Mouse (Mus musculus) bone marrow macrophage, adult 2 months (primary cell): ENCODE results near the gene Olfr551. TPM values are rescaled to one million over a fixed set of nuclear protein-coding genes. Genes with fewer than 3 reads are reported as not detected.
"Not testable (repeated sequence)": the region's sequence is repeated elsewhere in the genome, so short reads cannot be mapped to it uniquely, and the experiment has no call there.

Experiments used
- H3K27ac ChIP-seq: 2 replicates; pipeline ENCODE4 v1.5.1; 2012; ENCODE audit warnings: low read depth, low read length; ENCODE audit not compliant: insufficient read depth
- H3K4me1 ChIP-seq: 2 replicates; pipeline ENCODE4 v1.6.1; 2012; ENCODE audit warnings: low read length; ENCODE audit not compliant: control insufficient read depth, insufficient read depth
- H3K4me3 ChIP-seq: 2 replicates; pipeline ENCODE4 v1.5.1; 2012; ENCODE audit warnings: mild to moderate bottlenecking, low read length, moderate library complexity; ENCODE audit not compliant: insufficient read depth
- CTCF ChIP-seq: IDR thresholded peaks from 2 replicates; pipeline ENCODE4 v1.5.1; 2012; ENCODE audit warnings: low read depth, mild to moderate bottlenecking, low read length, moderate library complexity
- POLR2A ChIP-seq: IDR thresholded peaks from 2 replicates; pipeline ENCODE4 v1.6.1; 2012; ENCODE audit warnings: mild to moderate bottlenecking, low read depth, low read length, borderline replicate concordance
- polyA plus RNA-seq: library from polyadenylated mRNA; stranded (reverse); fragments of >200 nt; gene quantifications from 2 replicates; pipeline ENCODE4 v1.2.4, GENCODE M21; 2012; ENCODE audit not compliant: missing spikeins, insufficient read depth, insufficient read length

Gene Olfr551
- not detected in 2 replicates for polyA plus RNA-seq

DNA sequence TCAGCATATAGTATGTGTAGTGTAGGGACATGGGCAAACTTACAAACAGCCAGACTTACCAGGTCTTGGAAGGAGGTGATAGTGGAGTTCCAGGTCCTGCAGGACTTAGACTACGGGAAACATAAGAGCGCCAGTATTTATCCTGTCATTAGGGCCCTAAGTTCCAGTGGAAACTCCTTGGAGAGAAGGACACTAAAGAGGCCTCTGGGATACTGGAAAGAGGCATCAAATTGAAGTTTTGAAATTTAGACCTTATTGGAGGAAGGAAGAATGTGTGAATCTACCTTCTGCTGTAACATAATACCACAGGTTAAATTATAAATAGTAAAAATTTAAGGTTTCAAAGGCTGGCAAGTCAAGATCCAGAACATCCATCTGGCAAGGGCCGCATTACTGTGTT is at the start of gene Olfr551:
Olfr551 (minus strand) TSS at position 101 of the 400 bp plus-strand sequence.
- Histone ChIP-seq H3K27ac (no peak within 1 kb of the TSS), H3K4me1 (0 out of 2 replicates have a peak, but pooled peaks cover 2% of the 10 kb centered on the region), H3K4me3 (no peak within 1 kb of the TSS)
- TF ChIP-seq POLR2A (no peak), CTCF (no peak)

GRCm38 (mm10) chr7:102638132-102638531 is 46.4 kb upstream of the Olfr551 start, which contains the start of gene Olfr554:
Gene Olfr554 (plus strand): TSS chr7:102638432.
- Histone ChIP-seq H3K4me3 (no peak within 1 kb of the TSS), H3K4me1 (peaks cover 2% of the 10 kb centered on the region; the same call in 1 of the 2 replicates), H3K27ac (no peak within 1 kb of the TSS)
- TF ChIP-seq POLR2A, result no peak
- TF ChIP-seq CTCF, result no peak

DNA sequence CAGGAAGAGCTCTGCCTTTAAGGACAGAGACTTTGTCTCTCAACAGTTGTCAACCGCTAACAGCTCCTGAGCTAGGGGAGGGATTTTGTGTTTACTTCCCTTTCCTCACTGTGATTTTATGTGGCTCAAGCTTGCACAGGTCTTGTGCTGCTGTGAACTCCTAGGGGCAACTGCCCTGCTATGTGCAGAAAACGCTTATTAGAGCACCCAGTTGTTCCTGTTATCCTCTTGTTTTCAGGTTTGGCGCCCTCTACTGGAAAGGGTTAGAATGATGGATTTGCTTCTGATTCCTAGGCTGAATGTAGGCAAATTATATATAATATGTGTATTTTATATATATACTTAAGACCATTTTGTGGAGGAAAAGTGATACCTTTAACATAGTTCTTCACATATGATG is 45.0 kb upstream of the Olfr551 start:
- H3K4me3 ChIP-seq, result no peak overlapping the region
- TF ChIP-seq CTCF (peak; percentile 39; the same call in 1 of the 2 replicates), POLR2A (no peak)

GRCm38 (mm10) chr7:102620368-102620767 is 28.7 kb upstream of the Olfr551 start:
- not testable (repeated sequence) for H3K4me3 ChIP-seq, H3K27ac ChIP-seq, H3K4me1 ChIP-seq

More for the DNA sequence above, 45.0 kb upstream of the Olfr551 start:
- peaks cover 2% of the 10 kb centered on the region; the same call in 1 of the 2 replicates for H3K4me1 ChIP-seq
- H3K27ac ChIP-seq, result no peak overlapping the region

- TF ChIP-seq CTCF (no peak), POLR2A (no peak)
Observed at GRCm38 (mm10) chr7:102619608-102620007, 27.9 kb upstream of the Olfr551 start.

GRCm38 (mm10) chr7:102618118-102618517 is 26.4 kb upstream of the Olfr551 start, which contains the start of gene Olfr553:
Gene Olfr553 (minus strand): TSS chr7:102618218.
- TF ChIP-seq POLR2A (no peak), CTCF (no peak)
- Histone ChIP-seq H3K27ac (no peak within 1 kb of the TSS), H3K4me1 (peaks cover 3% of the 10 kb centered on the region), H3K4me3 (no peak within 1 kb of the TSS)

More at GRCm38 (mm10) chr7:102619608-102620007, 27.9 kb upstream of the Olfr551 start:
- H3K4me1 ChIP-seq, result peaks cover 3% of the 10 kb centered on the region
- no peak overlapping the region for H3K27ac ChIP-seq
- H3K4me3 ChIP-seq, result no peak overlapping the region

DNA sequence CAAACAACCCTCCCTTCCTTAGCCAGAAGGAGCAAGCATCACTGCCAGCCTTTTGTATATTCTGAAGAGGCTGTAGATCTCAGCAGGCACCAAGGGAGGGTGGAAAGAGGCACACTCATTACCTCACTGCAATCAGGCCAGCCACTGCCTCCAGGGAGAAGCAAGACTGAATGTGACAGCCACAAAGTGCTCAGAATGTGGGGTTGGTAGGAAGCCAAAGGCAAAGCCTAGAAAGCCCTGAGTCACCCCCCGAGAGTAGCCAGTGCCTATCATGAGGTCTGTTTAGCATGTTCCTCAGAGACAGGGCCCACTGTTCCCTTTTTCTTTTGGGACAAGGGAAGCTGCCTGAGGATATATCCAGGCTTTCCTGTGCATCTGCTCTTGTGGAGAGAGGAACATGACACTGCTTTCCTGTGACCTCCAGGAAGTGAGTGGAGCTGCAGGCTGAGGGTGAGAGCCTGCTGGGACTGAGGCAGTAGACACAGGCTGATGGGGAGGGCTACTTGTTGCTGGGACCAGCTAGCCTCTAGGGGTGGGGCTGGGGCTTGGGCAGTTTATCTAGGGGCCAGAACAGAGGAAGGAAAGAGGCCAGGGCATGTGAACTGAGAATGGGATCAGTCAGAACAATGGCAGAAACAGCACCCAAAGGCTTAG is 5.8 kb upstream of the Olfr551 start, which contains the start of gene Olfr552:
Olfr552 (plus strand) TSS at position 393 of the 654 bp plus-strand sequence.
- Histone ChIP-seq H3K27ac (peak within 1 kb of the TSS; percentile 30), H3K4me3 (no peak within 1 kb of the TSS), H3K4me1 (peaks cover 12% of the 10 kb centered on the region)
- TF ChIP-seq CTCF (no peak), POLR2A (no peak)

DNA sequence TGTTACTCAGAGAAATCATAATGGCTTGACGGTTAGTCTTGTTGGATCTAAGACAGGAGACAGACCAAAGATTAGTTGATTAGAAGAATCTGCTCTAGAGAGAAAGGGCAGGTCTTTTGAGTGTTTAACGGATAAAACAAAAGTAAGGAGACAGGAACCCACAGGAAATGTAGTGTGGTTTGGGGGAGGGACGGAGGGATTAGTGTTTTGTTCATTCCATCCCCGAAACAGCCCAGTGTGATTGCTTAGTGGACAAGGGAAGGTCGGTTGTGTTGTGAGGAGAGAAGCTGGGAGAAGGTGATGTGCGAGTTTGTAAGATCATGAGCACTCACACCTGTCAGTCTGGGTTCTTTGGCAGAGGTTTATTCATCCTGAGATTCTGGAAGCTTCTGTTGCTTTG is 15.7 kb downstream of the Olfr551 start:
- Histone ChIP-seq H3K4me1 (peaks cover 14% of the 10 kb centered on the region), H3K27ac (no peak overlapping the region), H3K4me3 (no peak overlapping the region)
- no peak for TF ChIP-seq CTCF
- TF ChIP-seq POLR2A, result no peak

- no peak for TF ChIP-seq CTCF
- TF ChIP-seq POLR2A, result no peak
- no peak overlapping the region for H3K27ac ChIP-seq
- peaks cover 15% of the 10 kb centered on the region for H3K4me1 ChIP-seq
- H3K4me3 ChIP-seq, result no peak overlapping the region
Observed at GRCm38 (mm10) chr7:102573174-102573830, 18.4 kb downstream of the Olfr551 start.

GRCm38 (mm10) chr7:102571142-102571541 is 20.5 kb downstream of the Olfr551 start, which contains the start of gene Olfr550:
Gene Olfr550 (plus strand): TSS chr7:102571442.
- TF ChIP-seq POLR2A, result no peak
- TF ChIP-seq CTCF, result no peak
- Histone ChIP-seq H3K27ac (no peak within 1 kb of the TSS), H3K4me3 (no peak within 1 kb of the TSS), H3K4me1 (peaks cover 22% of the 10 kb centered on the region)
